Mouse (Mus musculus) cerebellum, postnatal 4 days (tissue): ENCODE measurements around the gene Rcor3.

ENCODE experiments used
- DNase-seq, 2 experiments: peaks; one replicate each; pipeline ENCODE4 v3.0.0; 2022; ENCODE audit warnings: low spot score in 2 of 2, mixed read lengths in 1 of 2

Rcor3 gene

GRCm38 (mm10) chr1:192094451-192095170, 43.3 kb downstream of the Rcor3 start:
- DNase-seq, result peak in 1 of 2 experiments; percentile 70

DNA sequence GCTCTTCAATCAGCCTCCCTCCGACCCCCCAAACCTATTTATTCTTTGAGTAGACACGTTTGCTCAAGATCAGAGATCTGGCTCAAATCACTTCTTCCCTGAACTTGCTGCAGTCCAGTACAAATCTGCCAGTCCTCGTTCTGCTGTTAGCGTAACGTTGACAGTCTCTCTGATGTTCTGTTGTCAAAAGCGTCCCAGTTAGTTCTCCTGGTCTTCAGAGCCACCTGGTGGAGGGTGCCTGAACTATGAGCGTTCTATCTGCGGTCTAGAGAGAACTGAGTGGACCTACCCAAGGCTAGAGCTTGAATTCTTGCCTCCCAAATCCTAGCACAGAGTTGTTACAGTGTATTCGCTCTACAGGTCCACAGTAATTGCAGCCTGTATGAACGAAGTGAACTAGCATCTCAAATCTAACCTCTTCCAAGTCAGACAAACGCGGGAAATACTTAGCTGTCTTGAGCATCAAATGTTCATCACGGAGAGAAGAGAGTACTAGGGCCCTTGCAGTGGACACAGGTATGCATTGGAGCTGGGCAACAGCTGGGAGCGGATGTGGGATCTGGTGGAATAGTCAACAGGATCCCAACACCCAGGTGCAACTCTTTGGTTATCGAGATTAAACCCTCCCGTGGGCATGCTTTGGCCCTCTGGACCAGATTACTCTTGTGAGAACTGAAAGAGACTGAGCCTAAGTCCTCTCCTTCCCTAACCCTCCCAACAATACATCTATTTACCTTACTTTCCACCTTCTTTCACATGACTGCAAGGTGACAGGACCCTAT, 44.8 kb downstream of the Rcor3 start:
- DNase-seq, result peak; percentile 61 to 83

GRCm38 (mm10) chr1:192091806-192092772, 45.8 kb downstream of the Rcor3 start, which contains the start of gene Traf5:
TSS of gene Traf5 (minus strand) at chr1:192092559.
- peak; percentile 75 to 87 for DNase-seq

GRCm38 (mm10) chr1:192090689-192091567, 46.9 kb downstream of the Rcor3 start:
- peak in 1 of 2 experiments; percentile 19 for DNase-seq

GRCm38 (mm10) chr1:192090281-192090680, 47.6 kb downstream of the Rcor3 start:
- DNase-seq, result no peak

DNA sequence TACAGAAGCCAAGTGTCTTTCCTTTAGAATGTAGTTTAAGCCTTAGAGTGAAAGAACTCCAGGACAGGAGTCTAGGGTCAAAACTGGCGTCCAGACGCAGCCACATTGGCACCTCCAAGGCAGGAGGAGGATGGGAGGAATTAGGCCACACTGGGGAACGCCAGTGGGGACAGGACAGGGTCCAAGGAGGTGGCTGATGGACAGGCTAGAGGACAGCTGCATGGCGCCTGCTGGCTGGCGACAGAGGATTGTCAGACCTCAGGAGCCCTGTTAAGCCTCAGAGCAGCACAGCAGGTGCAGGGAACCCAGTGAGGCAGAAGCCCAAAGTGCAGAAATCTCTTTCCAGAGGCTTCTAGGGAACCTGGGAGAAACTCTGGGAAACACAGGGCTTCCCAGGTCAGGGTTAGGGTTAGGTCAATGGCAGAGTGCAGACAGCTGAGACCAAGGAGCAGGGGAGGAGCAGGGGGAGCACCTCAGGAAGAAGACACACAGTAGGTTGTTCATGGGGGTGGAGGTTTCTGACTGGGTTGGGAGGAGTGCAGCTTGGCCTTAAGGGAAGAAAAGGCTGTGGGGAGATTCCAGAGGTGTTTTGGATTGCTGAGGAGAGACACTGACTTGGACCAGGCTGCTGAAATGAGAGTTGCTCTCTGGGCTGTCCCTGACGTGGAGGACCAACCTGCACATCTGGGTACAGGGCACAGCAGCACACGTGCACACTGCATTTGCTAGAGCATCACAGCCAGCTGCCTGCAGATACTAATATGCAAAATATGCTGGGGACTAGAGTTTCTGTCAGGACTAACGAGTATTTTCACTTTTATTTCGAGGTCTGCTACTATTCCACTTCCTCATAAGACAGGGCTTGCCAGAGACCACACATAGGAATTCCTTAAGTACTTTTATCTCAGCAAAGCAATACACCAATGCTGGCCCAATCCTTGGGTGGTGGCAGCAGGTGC, 48.4 kb downstream of the Rcor3 start:
- DNase-seq, result peak in 1 of 2 experiments; percentile 7

DNA sequence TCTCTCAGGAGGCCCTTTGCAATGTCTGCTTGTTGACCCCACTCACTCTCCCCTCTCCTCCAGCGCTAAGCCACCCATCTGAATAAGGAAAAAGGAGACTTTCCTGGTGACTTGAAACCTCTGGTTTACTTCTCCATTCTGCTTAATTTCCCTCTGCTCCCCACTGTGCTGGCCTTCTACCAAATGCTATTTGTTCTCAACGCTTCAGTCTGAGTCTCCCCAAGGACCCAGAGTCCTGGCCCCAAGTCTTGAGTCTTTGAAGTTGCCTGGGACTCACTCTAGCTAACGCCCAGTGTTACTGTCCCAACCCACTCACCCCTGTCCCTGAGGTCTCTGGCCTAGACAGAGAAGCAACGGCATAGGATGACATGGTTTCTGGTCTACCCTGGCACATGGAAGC, 49.9 kb downstream of the Rcor3 start:
- no peak for DNase-seq

DNA sequence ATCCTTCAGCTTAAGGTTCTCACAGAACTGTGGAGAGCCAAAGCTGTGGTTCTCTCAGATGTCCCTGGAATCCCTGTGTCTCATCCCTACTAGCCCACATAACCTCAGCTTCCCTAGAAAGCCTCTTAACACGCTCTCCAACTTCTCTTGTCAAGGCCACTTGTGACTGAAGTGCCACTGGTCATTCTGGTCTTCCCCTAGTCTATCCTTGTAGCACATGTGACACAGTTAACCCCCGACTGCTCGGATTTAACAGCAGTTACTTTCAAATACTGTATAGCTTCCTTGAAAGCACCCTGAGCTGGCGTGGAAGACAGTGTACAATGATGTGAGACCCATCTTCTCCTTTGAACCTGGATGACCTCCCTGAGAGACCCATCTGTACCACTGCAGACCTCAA, 50.8 kb downstream of the Rcor3 start:
- DNase-seq, result no peak

DNA sequence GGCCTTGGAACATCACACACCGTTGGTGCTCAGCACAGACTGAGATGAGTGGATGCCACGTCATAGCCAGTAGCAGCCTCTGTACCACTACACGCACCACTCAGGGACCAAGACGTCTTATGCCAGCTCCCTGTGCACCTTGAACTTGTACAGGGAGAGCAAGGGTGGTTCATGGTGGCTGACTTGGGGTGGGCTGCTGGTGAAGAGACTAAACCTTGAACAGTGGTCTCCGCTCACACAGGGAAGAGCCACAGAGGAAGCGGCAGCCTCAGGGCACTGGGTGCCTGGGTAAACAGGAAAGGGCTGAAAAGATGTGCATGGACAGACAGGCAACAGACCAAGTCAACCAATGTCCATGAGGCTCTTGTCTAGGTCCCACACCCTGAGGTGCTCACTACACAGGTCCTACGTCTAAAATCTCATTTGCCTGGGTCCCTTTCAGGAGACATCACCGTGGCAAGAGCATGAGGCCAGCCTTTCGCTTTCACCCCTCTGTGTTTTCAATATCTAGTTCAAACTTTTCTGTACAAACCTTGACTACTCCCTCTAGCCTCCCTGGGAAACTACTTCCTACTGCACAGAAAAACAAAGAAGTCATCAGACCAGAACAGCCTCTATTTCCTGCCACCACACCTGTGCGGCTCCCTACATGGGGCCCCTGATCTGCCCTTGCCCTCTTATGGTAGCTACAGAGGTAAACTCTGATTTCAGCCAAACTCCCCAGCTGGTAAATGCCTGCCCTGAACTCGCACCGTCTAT, 51.4 kb downstream of the Rcor3 start:
- no peak for DNase-seq

DNA sequence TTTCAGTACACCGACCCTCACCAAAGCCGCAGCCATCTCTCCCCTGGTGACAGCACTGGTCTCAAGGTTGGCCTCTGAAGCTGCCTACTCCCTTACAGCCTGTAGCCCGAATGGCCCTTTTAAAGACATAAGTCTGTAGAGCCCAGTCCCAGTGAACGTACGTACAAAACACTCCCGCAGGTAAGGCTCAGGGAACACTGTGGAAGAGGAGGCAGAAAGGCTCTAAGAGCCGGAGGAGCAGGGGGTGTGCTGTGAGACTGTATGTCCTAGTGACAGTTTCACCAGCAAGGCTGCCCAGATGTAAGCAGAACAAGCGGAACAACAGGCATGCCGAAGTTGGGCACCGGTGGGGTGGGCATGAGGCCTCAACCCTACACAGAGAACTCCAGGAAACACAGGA, 52.6 kb downstream of the Rcor3 start:
- DNase-seq, result no peak

DNA sequence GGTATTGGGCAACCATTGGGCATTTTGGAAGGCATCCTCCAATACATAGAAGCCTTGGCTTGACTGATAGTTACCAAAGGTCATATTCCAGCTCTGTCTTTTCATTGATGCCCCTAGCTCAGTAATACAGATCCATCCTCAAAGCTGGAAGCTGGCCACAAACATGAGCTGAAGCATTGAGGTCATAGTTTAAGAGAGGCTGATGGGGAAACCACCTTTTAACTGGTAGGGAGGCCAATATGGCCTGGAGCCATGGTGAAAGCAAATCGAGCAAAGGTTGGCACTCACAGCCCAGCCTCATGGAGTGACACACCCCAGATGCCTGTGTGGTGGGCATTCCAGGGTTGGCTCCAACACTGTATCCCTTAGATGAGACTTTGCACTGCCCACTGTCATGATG, 55.2 kb downstream of the Rcor3 start:
- DNase-seq, result no peak

DNA sequence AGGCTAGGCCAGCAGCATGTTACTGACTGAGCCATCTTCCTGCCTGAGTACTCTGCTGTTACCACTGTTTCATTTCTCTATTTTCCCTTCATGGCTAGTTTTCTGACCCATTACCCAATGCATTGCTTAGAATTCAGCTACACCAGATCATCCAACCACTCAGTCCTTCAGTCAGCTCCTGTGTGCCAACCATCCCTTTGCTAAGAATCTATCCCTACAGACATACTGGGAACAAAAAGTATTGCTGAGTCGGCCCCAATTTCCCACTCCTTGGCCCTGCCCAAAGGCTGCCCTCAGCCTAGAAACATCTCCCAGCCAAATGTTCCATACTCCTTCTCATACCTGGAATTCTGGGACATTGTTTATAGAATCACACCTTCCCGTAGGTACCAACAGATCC, 56.7 kb downstream of the Rcor3 start:
- DNase-seq, result no peak

GRCm38 (mm10) chr1:192079121-192079520, 58.7 kb downstream of the Rcor3 start:
- no peak for DNase-seq

GRCm38 (mm10) chr1:192078406-192078805, 59.5 kb downstream of the Rcor3 start:
- DNase-seq, result peak in 1 of 2 experiments; percentile 12

- DNase-seq, result no peak
These were observed 60.9 kb downstream of the Rcor3 start for GRCm38 (mm10) chr1:192076796-192077535.

DNA sequence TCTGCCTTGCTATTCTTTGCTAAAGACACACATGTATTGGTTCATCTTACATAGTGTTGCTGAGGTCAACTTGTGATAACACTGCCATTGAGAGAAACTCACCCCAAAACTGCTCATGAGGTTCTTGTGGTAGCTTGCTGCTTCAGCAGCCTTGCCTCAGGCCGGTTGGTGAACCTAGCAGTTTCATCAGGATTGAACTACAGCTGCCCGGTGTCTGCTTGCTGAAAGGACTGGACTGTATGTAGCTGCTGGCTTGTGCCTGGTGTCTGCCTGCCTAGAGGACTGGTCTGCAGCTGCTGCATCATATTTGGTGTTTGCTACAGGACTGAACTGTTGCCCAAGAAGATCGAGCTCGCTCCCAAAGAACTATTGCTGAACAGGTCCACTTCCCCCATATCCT, 61.8 kb downstream of the Rcor3 start:
- no peak for DNase-seq

- no peak for DNase-seq
These were observed 63.0 kb downstream of the Rcor3 start for GRCm38 (mm10) chr1:192074824-192075223.

GRCm38 (mm10) chr1:192072426-192072825, 65.4 kb downstream of the Rcor3 start:
- no peak for DNase-seq
